Mouse (Mus musculus) limb, embryonic 14.5 days (tissue): Measurements from ENCODE around the gene Celf5. TPM values are rescaled to one million over a fixed set of nuclear protein-coding genes. Genes with fewer than 3 reads are reported as not detected.

Source experiments
- ATAC-seq: fragments of 200-750 bp; cut with Nextera tagmentation; 2 replicates; pipeline ENCODE4 v1.8.0; 2017; ENCODE audit warnings: low read depth, moderate number of reproducible peaks, moderate TSS enrichment; ENCODE audit not compliant: low FRiP score
- DNase-seq: peaks from one replicate; pipeline ENCODE4 v3.0.0-alpha.2; 2015; ENCODE audit warnings: low spot score
- H3K27ac ChIP-seq: fragments of 300-500 bp; sonication (generic); replicated peaks from 2 replicates; pipeline ENCODE4 v1.5.1; 2014; ENCODE audit warnings: low read depth, mild to moderate bottlenecking, low read length, moderate library complexity, mixed read lengths
- H3K27me3 ChIP-seq: fragments of 300-500 bp; sonication (generic); 2 replicates; pipeline ENCODE4 v1.6.1; 2014; ENCODE audit warnings: low read length, mixed read lengths; ENCODE audit not compliant: control insufficient read depth, insufficient read depth
- H3K36me3 ChIP-seq: fragments of 300-500 bp; sonication (generic); 2 replicates; pipeline ENCODE4 v1.6.1; 2014; ENCODE audit warnings: mild to moderate bottlenecking, low read length, moderate library complexity, mixed read lengths; ENCODE audit not compliant: control insufficient read depth, insufficient read depth
- H3K4me1 ChIP-seq: fragments of 300-500 bp; sonication (generic); 2 replicates; pipeline ENCODE4 v1.6.1; 2014; ENCODE audit warnings: antibody characterized with exemption, low read length, mixed read lengths; ENCODE audit not compliant: control insufficient read depth, insufficient read depth
- H3K4me2 ChIP-seq: fragments of 300-500 bp; sonication (generic); replicated peaks from 2 replicates; pipeline ENCODE4 v1.6.1; 2014; ENCODE audit warnings: low read depth, mild to moderate bottlenecking, low read length, moderate library complexity; ENCODE audit not compliant: severe bottlenecking
- H3K4me3 ChIP-seq: fragments of 300-500 bp; sonication (generic); replicated peaks from 2 replicates; pipeline ENCODE4 v1.5.1; 2014; ENCODE audit warnings: low read length
- H3K9ac ChIP-seq: fragments of 300-500 bp; sonication (generic); 2 replicates; pipeline ENCODE4 v1.6.1; 2014; ENCODE audit warnings: mild to moderate bottlenecking, low read depth, low read length, moderate library complexity; ENCODE audit not compliant: severe bottlenecking
- H3K9me3 ChIP-seq: fragments of 300-500 bp; sonication (generic); 2 replicates; pipeline ENCODE4 v1.6.1; 2016; ENCODE audit warnings: low read length; ENCODE audit not compliant: control insufficient read depth
- POLR2A ChIP-seq: fragments of 200-500 bp; IDR thresholded peaks from 2 replicates; pipeline ENCODE4 v1.8.0; 2012; ENCODE audit warnings: inconsistent platforms, mild to moderate bottlenecking, moderate library complexity, borderline replicate concordance; ENCODE audit not compliant: insufficient read depth, insufficient read length; ENCODE audit errors: extremely low read depth
- WGBS: fragments of 180-500 bp; shearing (Covaris S2); extraction: QIAGEN DNeasy Blood & Tissue Kit; methylation state at CpG from one replicate; pipeline ENCODE4 v1.1.7; 2014; 5-methylcytosine and 5-hydroxymethylcytosine counted together
- polyA plus RNA-seq, 2 experiments: library from polyadenylated mRNA; depleted of rRNA in 1 of 2; stranded (reverse) in 1 of 2; unstranded in 1 of 2; fragments of >200 nt; fragmentation: Nextera tagmentation in 1 of 2; extraction: Ambion mirVana in 1 of 2; gene quantifications; 2 replicates each; pipeline versions ENCODE4 v1.2.1 to v1.2.3; 2012 to 2014

Gene Celf5
- polyA plus RNA-seq, 2 experiments, result 0.85 to 5.9 TPM

DNA sequence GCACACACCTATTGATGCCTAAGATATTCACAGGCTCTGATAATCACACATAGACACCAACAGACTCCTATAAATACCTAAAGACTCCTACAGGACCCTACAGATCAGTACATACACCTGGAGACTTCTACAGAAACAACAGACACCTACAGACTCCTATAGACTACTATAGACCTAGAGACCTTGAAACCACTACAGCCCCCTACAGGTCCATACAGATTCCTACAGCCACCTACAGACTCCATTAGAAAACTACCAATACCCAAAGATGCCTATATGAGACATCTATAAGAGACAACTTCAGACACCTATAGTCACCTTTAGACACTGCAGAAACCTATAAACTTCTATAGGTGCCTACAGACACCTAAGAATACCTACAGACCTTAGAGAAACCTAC is 41.5 kb downstream of the Celf5 start:
- H3K9ac ChIP-seq, result no peak overlapping the region
- H3K9me3 ChIP-seq, result no peaks in the 10 kb centered on the region
- H3K27me3 ChIP-seq, result no peaks in the 10 kb centered on the region
- no peak for TF ChIP-seq POLR2A
- H3K4me1 ChIP-seq, result no peaks in the 10 kb centered on the region
- no peaks in the 10 kb centered on the region for H3K36me3 ChIP-seq
- DNase-seq (no peak), ATAC-seq (no peak)
- H3K27ac ChIP-seq, result no peak overlapping the region
- H3K4me3 ChIP-seq, result no peak overlapping the region
- H3K4me2 ChIP-seq, result no peak overlapping the region

DNA sequence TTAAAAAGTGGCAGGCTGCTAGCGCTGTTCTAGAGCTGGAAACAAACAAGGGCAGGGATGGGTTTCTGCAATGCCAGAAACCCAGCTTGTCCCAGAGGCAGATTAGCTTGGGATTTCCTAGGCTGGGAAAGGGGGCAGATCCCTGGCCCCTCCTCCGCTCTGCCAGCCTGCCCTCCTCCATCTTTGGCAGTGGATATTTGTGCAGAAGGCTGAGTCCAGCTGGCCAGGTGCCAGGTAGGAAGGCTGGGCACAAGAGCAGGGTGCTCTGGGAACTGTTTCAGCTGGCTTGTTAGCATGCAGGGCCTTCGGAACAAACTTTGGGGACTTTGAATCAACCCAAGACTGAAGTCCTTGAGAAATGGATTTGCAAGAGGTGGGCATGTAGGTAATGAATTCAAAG is 47.1 kb downstream of the Celf5 start:
- Histone ChIP-seq H3K4me3 (no peak overlapping the region), H3K9me3 (no peaks in the 10 kb centered on the region), H3K4me1 (peaks cover 14% of the 10 kb centered on the region), H3K27ac (no peak overlapping the region), H3K27me3 (no peaks in the 10 kb centered on the region), H3K36me3 (no peaks in the 10 kb centered on the region), H3K9ac (0 out of 2 replicates have a peak overlapping the region, but pooled peaks have one; percentile 16), H3K4me2 (no peak overlapping the region)
- ATAC-seq (no peak), DNase-seq (no peak)
- TF ChIP-seq POLR2A, result no peak
- WGBS, result 72% methylated on average over 3 of the region's 3 CpGs

DNA sequence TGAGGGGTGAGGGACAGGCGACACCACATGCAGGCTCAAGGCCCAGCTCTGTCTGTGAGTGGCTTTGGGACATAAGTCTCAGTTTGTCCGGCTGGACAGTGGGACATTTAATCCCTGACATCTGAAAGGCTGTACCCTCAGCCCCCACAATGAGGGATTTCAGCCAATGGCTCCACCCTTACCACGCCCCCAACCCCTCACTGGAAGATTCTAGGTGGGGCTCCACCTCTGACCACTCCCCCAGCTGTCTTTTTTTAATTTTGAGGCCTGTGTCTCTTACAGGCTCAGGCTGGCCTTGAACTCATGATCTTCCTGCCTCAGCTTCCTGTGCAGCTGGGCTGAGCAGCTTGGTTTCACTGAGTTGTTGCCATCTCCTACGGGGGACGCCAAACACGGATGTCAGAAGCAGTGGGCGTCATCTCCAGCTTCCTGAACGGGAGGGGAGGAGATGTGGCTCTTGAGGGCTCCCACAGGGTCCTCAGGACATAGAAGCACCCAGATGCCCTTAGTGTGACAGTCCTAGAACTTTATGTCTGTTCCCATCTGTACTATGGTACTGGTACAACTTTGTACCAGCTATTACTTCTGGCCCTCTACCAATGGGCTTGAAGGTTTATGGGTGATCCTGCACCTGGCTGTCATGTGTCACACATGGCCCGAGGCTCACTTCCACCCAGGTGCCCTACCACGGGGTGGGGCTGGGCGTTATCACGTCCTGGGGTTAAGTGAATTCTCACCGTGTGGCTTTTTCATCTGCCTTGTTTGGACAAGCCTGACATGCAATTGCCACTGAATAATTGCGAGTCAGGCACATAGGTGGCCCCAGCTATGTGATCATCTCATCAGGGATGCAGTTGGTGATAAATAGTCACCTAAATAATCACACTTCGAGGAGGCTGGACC is 47.9 kb downstream of the Celf5 start:
- WGBS, result 52% methylated on average over 15 of the region's 15 CpGs
- no peak for TF ChIP-seq POLR2A
- Histone ChIP-seq H3K4me2 (no peak overlapping the region), H3K4me3 (no peak overlapping the region), H3K4me1 (peaks cover 15% of the 10 kb centered on the region), H3K9me3 (no peaks in the 10 kb centered on the region), H3K9ac (no peak overlapping the region), H3K27ac (no peak overlapping the region), H3K36me3 (no peaks in the 10 kb centered on the region), H3K27me3 (no peaks in the 10 kb centered on the region)
- DNase-seq, result no peak
- no peak for ATAC-seq

DNA sequence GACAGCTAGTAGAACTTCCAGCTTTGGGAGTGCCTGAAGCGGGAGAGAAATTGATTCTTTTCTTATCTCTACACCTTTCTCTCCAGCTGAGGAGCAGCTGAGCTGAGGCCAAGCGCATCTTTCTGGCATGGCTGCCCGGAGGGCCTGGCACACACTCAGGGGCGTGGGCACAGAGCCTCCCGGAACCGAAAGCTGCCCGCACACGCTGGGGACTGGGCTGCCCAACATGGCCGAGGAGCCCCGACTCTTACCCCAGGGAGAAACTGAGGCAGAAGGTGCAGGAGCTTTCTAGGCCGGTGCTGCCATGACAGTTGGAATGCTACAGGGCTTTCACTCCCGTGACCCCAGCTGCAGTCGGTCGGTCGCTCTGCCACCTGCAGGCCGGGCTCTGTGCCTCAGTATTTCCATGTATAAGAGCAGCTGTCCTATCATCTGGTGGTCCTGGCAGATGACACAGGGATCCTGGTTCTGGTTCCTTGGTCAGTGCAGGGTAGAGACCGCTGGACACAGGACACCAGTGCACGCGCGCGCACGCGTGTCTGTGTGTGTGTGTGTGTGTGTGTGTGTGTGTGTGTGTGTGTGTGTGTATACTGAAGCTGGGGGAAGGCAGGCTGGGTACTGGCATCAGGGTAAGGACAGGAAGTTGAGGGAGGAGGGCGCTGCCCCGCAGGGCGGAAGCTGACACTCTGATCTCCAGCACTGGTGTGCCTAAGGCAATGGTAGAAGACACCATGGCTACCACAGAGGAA is 48.8 kb downstream of the Celf5 start:
- ATAC-seq, result no peak
- 72% methylated on average over 26 of the region's 26 CpGs for WGBS
- H3K27ac ChIP-seq, result no peak overlapping the region
- no peak for TF ChIP-seq POLR2A
- H3K4me3 ChIP-seq, result no peak overlapping the region
- no peaks in the 10 kb centered on the region for H3K36me3 ChIP-seq
- no peaks in the 10 kb centered on the region for H3K27me3 ChIP-seq
- no peak for DNase-seq
- no peak overlapping the region for H3K4me2 ChIP-seq
- no peaks in the 10 kb centered on the region for H3K9me3 ChIP-seq
- H3K4me1 ChIP-seq, result peaks cover 17% of the 10 kb centered on the region
- H3K9ac ChIP-seq, result no peak overlapping the region

DNA sequence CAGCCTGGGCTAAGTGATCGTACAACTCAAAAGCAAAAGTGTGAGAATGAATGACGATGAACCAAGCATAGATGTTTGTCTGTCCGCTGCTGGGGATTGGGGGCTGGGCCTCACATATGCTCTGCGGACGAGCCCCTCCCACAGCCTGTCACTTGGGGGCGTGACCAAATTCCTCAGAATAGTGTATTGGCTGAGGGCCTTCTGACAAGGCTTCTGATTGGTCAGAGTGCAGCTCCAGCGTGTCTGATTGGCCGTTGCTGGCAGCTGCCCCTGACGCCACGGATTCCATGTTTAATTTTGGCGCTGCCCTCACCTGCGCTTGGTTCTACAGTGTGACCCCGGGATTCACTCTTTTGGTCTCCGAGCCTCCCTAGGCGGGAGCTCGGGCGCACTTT is 49.6 kb downstream of the Celf5 start:
- peak; percentile 97 for DNase-seq
- Histone ChIP-seq H3K27me3 (0 out of 2 replicates have a peak, but pooled peaks cover 2% of the 10 kb centered on the region), H3K27ac (no peak overlapping the region), H3K4me2 (peak overlapping the region; percentile 51), H3K4me3 (peak overlapping the region; percentile 20), H3K9ac (no peak overlapping the region), H3K4me1 (peaks cover 17% of the 10 kb centered on the region), H3K9me3 (no peaks in the 10 kb centered on the region), H3K36me3 (no peaks in the 10 kb centered on the region)
- TF ChIP-seq POLR2A, result no peak
- WGBS, result 4% methylated on average over 17 of the region's 17 CpGs
- ATAC-seq, result peak; percentile 88
